In genomic region chr11:88869443-88869842, GRCm38 (mm10) we compare ENCODE assay signal across 24 mouse cellular contexts. TPM values are rescaled to one million over a fixed set of nuclear protein-coding genes. Genes with fewer than 3 reads are reported as not detected.
DNase-seq lines count a peak whose midpoint lies in the region; ATAC-seq and TF ChIP-seq lines count a peak whose summit lies in the region.
"Had no signal": no experiment of that assay in that cellular context is flagged by ENCODE, and none has a peak within 500 bp of the region (broad histone marks: within the 10 kb centered on the region; RNA-seq: fewer than 3 reads in every experiment).

No protein-coding gene starts in this region.

- no peaks in the 10 kb centered on the region for H3K79me2 ChIP-seq in CH12.LX (replicated peaks; ENCODE audit: control insufficient read depth, extremely low read depth, insufficient read depth, poor library complexity, severe bottlenecking)

- in situ Hi-C loops in CH12.LX (cut with MboI; ENCODE audit: low pct_ligation_motif_present, low pct_unique_long_range_greater_than_20kb, low sequenced_read_pairs), result no loop called here

- TF ChIP-seq POLR2A in CH12.LX (IDR thresholded peaks at IDR 0.05; ENCODE audit: low read depth, low read length), result no peak

- DNase-seq in CH12.LX (ENCODE audit: extremely low read depth), result no peak
- no peak for DNase-seq in heart, postnatal 14 days
- no peak for DNase-seq in cerebellum, postnatal 36 days
- DNase-seq: adrenal gland, adult 8-10 months; adrenal gland, postnatal 14 days; adrenal gland, postnatal 36 days; cerebellum, adult 11-12 months; cerebellum, adult 2 months; cerebellum, adult 9-10 months; cerebellum, postnatal 10 days; cerebellum, postnatal 25 days; embryo, embryonic 11 days had no signal

- ATAC-seq in granulocyte monocyte progenitor cell, adult 5-6 weeks (replicated peaks; ENCODE audit: poor library complexity, severe bottlenecking), result peak; percentile 44
- peak; percentile 27 for ATAC-seq in megakaryocyte progenitor cell, adult 5-6 weeks (replicated peaks; ENCODE audit: poor library complexity)
- ATAC-seq: activated CD4-positive, CD25-positive, alpha-beta regulatory T cell, adult 4 months; forebrain, embryonic 14.5 days; forebrain, embryonic 16.5 days; Patski had no signal

- intact Hi-C loops in heart, postnatal 14 days (cut with DNase I), result no loop called here

- peaks cover 10% of the 10 kb centered on the region for H3K27me3 ChIP-seq in CH12.LX (replicated peaks)
- H3K27me3 ChIP-seq: Patski had no signal

- H3K9ac ChIP-seq in CH12.LX (ENCODE audit: insufficient read depth, low read depth), result no peak overlapping the region
- H3K9ac ChIP-seq: embryonic facial prominence, embryonic 13.5 days; embryonic facial prominence, embryonic 15.5 days; forebrain, embryonic 12.5 days had no signal

- H3K36me3 ChIP-seq in CH12.LX (replicated peaks in 1 of 2; ENCODE audit: control insufficient read depth in 1 of 2, insufficient read depth in 1 of 2, low read length in 1 of 2), result no peaks in the 10 kb centered on the region
- H3K36me3 ChIP-seq: embryonic facial prominence, embryonic 13.5 days; embryonic facial prominence, embryonic 15.5 days; forebrain, embryonic 10.5 days; forebrain, embryonic 12.5 days; G1E had no signal

- H3K4me3 ChIP-seq in CH12.LX (replicated peaks in 1 of 3; ENCODE audit: low read depth in 2 of 3, low read length in 2 of 3, poor library complexity in 1 of 3), result no peak overlapping the region
- H3K4me3 ChIP-seq: embryonic facial prominence, embryonic 13.5 days; embryonic facial prominence, embryonic 15.5 days; erythroblast, embryonic 14.5 days; forebrain, embryonic 10.5 days; forebrain, embryonic 12.5 days had no signal

- H3K4me2 ChIP-seq in CH12.LX (ENCODE audit: insufficient read depth, low read depth, poor library complexity, severe bottlenecking), result no peak overlapping the region
- H3K4me2 ChIP-seq: embryonic facial prominence, embryonic 13.5 days; embryonic facial prominence, embryonic 15.5 days; forebrain, embryonic 12.5 days had no signal

- H3K4me1 ChIP-seq in CH12.LX (ENCODE audit: control insufficient read depth in 1 of 2, insufficient read depth in 2 of 2), result peaks cover 0 to 12% of the 10 kb centered on the region in 2 experiments; a peak in 2 of 4 replicates

- H3K27ac ChIP-seq in CH12.LX (ENCODE audit: insufficient read depth, low read depth), result no peak overlapping the region
- H3K27ac ChIP-seq: embryonic facial prominence, embryonic 13.5 days; embryonic facial prominence, embryonic 15.5 days; forebrain, embryonic 10.5 days; forebrain, embryonic 12.5 days had no signal

- no peak for TF ChIP-seq RAD21 in CH12.LX (IDR thresholded peaks at IDR 0.05; ENCODE audit: low read depth, low read length)

- peak; percentile 33; the same call in 1 of the 2 replicates for TF ChIP-seq EP300 in CH12.LX (IDR thresholded peaks at IDR 0.05; ENCODE audit: low read length)

- TF ChIP-seq CTCF in CH12.LX (conservative IDR thresholded peaks at IDR 0.05 in 1 of 2, IDR thresholded peaks at IDR 0.05 in 1 of 2; ENCODE audit: low read depth in 2 of 2, low read length in 2 of 2), result no peak

- dilution Hi-C loops in CH12.LX (cut with MboI; ENCODE audit: extremely low pct_ligation_motif_present, extremely low pct_unique_long_range_greater_than_20kb, low sequenced_read_pairs), result no loop called here

- H3K9me3 ChIP-seq in CH12.LX (replicated peaks; ENCODE audit: low read length), result no peaks in the 10 kb centered on the region
- H3K9me3 ChIP-seq: embryonic facial prominence, embryonic 13.5 days; embryonic facial prominence, embryonic 15.5 days; forebrain, embryonic 10.5 days; forebrain, embryonic 12.5 days; G1E had no signal

TF ChIP-seq in CH12.LX, 34 proteins besides CTCF, POLR2A, EP300 and RAD21:
- peak; percentile 73 for TF ChIP-seq IRF4 (IDR thresholded peaks at IDR 0.05; ENCODE audit: low read depth, low read length)
- no peak for TF ChIP-seq GABPA (IDR thresholded peaks at IDR 0.05; ENCODE audit: insufficient replicate concordance, low read depth, low read length)
TF ChIP-seq in CH12.LX: peak in this region for 1.

RNA-seq across cellular contexts. Expression of gene Akap1, which starts 5.1 kb away (rescaled TPM):
- total RNA-seq in CH12.LX (2012; rRNA removed) (46.4 and 57.6 TPM in 2 replicates), CH12.LX (2014; rRNA removed) (47.5 and 51.6 TPM in 2 replicates)
- polyA plus RNA-seq in CH12.LX (2012; ENCODE audit: insufficient read length, low read depth), result 53.4 and 54.8 TPM in 2 replicates
- 12.7 and 15.2 TPM in 2 replicates for total RNA-seq in granulocyte monocyte progenitor cell, adult 5-6 weeks (2014; fragmentation: Nextera tagmentation)
- total RNA-seq in granulocyte monocyte progenitor cell, adult 5-6 weeks (2017), result 15.9 and 20.7 TPM in 2 replicates
- total RNA-seq in megakaryocyte progenitor cell, adult 5-6 weeks (2015), result 8.9 and 9.5 TPM in 2 replicates
- 22.4 and 24.0 TPM in 2 replicates for total RNA-seq in megakaryocyte progenitor cell, adult 5-6 weeks (2017)
- total RNA-seq in heart, postnatal 14 days (2021), result 100 to 1,000 TPM; 114 TPM
